Mouse (Mus musculus) ES-E14 (cell line): ENCODE data around the gene Zfp36l2. TPM values are rescaled to one million over a fixed set of nuclear protein-coding genes. Genes with fewer than 3 reads are reported as not detected.

Source experiments
- DNase-seq: peaks from one replicate; pipeline ENCODE4 v3.0.0-alpha.2; 2013; ENCODE audit warnings: low read depth, low spot score
- H3K27ac ChIP-seq: 2 replicates; pipeline ENCODE4 v1.5.1; 2012; ENCODE audit warnings: low read depth, mild to moderate bottlenecking, low read length, moderate library complexity, mixed read lengths; ENCODE audit not compliant: poor library complexity, insufficient read depth, severe bottlenecking
- H3K36me3 ChIP-seq: 2 replicates; pipeline ENCODE4 v1.6.1; 2012; ENCODE audit warnings: mild to moderate bottlenecking, low read length, moderate library complexity, mixed read lengths; ENCODE audit not compliant: control insufficient read depth, poor library complexity, insufficient read depth, severe bottlenecking
- H3K4me1 ChIP-seq, 2 experiments: fragments of 150-350 bp in 1 of 2; sonication (generic) in 1 of 2; 2 replicates each; pipeline ENCODE4 v1.6.1; 2012; ENCODE audit warnings: low read length in 2 of 2, mild to moderate bottlenecking in 1 of 2, mixed read lengths in 1 of 2; ENCODE audit not compliant: control insufficient read depth in 2 of 2, insufficient read depth in 2 of 2, poor library complexity in 1 of 2
- H3K4me3 ChIP-seq, 2 experiments: fragments of 150-350 bp in 1 of 2; sonication (generic) in 1 of 2; 2 replicates each; pipeline ENCODE4 v1.5.1; 2012; ENCODE audit warnings: low read length in 2 of 2, low read depth in 1 of 2, mild to moderate bottlenecking in 1 of 2, mixed read lengths in 1 of 2; ENCODE audit not compliant: insufficient read depth in 1 of 2, poor library complexity in 1 of 2, severe bottlenecking in 1 of 2
- H3K9ac ChIP-seq: 2 replicates; pipeline ENCODE4 v1.6.1; 2012; ENCODE audit warnings: low read depth, mild to moderate bottlenecking, low read length, mixed read lengths; ENCODE audit not compliant: poor library complexity, insufficient read depth, severe bottlenecking
- H3K9me3 ChIP-seq: fragments of 150-350 bp; sonication (generic); 2 replicates; pipeline ENCODE4 v1.6.1; 2012; ENCODE audit warnings: low read depth, mild to moderate bottlenecking, low read length; ENCODE audit not compliant: control insufficient read depth, insufficient read depth
- CHD2 ChIP-seq: IDR thresholded peaks from 2 replicates; pipeline ENCODE4 v1.6.1; 2014; ENCODE audit warnings: mild to moderate bottlenecking, low read depth, low read length, inconsistent platforms
- HCFC1 ChIP-seq: IDR thresholded peaks from 2 replicates; pipeline ENCODE4 v1.6.1; 2012; ENCODE audit warnings: low read length, inconsistent platforms, borderline replicate concordance; ENCODE audit not compliant: insufficient read depth
- MAFK ChIP-seq: IDR thresholded peaks from 2 replicates; pipeline ENCODE4 v1.6.1; 2014; ENCODE audit warnings: mild to moderate bottlenecking, low read depth, low read length, inconsistent platforms; ENCODE audit not compliant: insufficient read depth
- ZC3H11A ChIP-seq: IDR thresholded peaks from 2 replicates; pipeline ENCODE4 v1.6.1; 2012; ENCODE audit warnings: low read depth, mild to moderate bottlenecking, inconsistent platforms, low read length, borderline replicate concordance
- ZNF384 ChIP-seq: IDR thresholded peaks from 2 replicates; pipeline ENCODE4 v1.6.1; 2012; ENCODE audit warnings: low read depth, low read length, inconsistent platforms
- in situ Hi-C, 2 experiments: fragments of 600-800 bp; cut with MboI; formaldehyde crosslinking; loops; one replicate each; pipeline ENCODE4 v1.15.1; 2025; ENCODE audit warnings: low sequenced_read_pairs in 2 of 2, inconsistent platforms in 1 of 2; ENCODE audit not compliant: unreplicated experiment in 2 of 2
- total RNA-seq: library from RNA; depleted of rRNA; stranded (reverse); fragments of 300-350 nt; gene quantifications from 2 replicates; pipeline ENCODE4 v1.2.3, GENCODE M21; 2012

Zfp36l2 gene
- total RNA-seq, 1 experiment: 12.6 TPM

GRCm38 (mm10) chr17:84143219-84143844 lies 44.4 kb downstream of the Zfp36l2 start:
- H3K4me1 ChIP-seq: peaks cover 4 to 16% of the 10 kb centered on the region in 2 experiments; a peak in 2 of 4 replicates
- no peak overlapping the region for H3K9ac ChIP-seq
- no peaks in the 10 kb centered on the region for H3K9me3 ChIP-seq
- TF ChIP-seq ZC3H11A (no peak), CHD2 (no peak), HCFC1 (no peak), MAFK (no peak), ZNF384 (no peak)
- H3K4me3 ChIP-seq: no peak overlapping the region
- DNase-seq: no peak
- no peak overlapping the region for H3K27ac ChIP-seq
- H3K36me3 ChIP-seq: no peaks in the 10 kb centered on the region
- in situ Hi-C loops: no loop called here

- Histone ChIP-seq H3K27ac (no peak overlapping the region), H3K36me3 (no peaks in the 10 kb centered on the region), H3K4me1 (peaks cover 4 to 10% of the 10 kb centered on the region in 2 experiments; a peak in 2 of 4 replicates), H3K9me3 (no peaks in the 10 kb centered on the region), H3K9ac (no peak overlapping the region), H3K4me3 (no peak overlapping the region)
- in situ Hi-C loops: no loop called here
- TF ChIP-seq CHD2 (no peak), MAFK (no peak), ZC3H11A (no peak), ZNF384 (no peak), HCFC1 (no peak)
- DNase-seq: no peak
Measured at GRCm38 (mm10) chr17:84141691-84142090, 46.1 kb downstream of the Zfp36l2 start.

- H3K9ac ChIP-seq: no peak overlapping the region
- in situ Hi-C loops: no loop called here
- H3K9me3 ChIP-seq: no peaks in the 10 kb centered on the region
- H3K4me3 ChIP-seq: no peak overlapping the region
- no peak overlapping the region for H3K27ac ChIP-seq
- no peak for DNase-seq
- no peak for TF ChIP-seq MAFK
- TF ChIP-seq ZC3H11A: no peak
- no peak for TF ChIP-seq HCFC1
- TF ChIP-seq CHD2: no peak
- TF ChIP-seq ZNF384: no peak
- no peaks in the 10 kb centered on the region for H3K36me3 ChIP-seq
- H3K4me1 ChIP-seq: peaks cover 4 to 9% of the 10 kb centered on the region in 2 experiments; a peak in 2 of 4 replicates
Measured at GRCm38 (mm10) chr17:84140822-84141507, 46.8 kb downstream of the Zfp36l2 start.

- in situ Hi-C loops: no loop called here
- H3K36me3 ChIP-seq: no peaks in the 10 kb centered on the region
- H3K9me3 ChIP-seq: no peaks in the 10 kb centered on the region
- peaks cover 4 to 6% of the 10 kb centered on the region in 2 experiments; a peak in 2 of 4 replicates for H3K4me1 ChIP-seq
- no peak overlapping the region for H3K27ac ChIP-seq
- DNase-seq: no peak
- TF ChIP-seq MAFK (no peak), ZC3H11A (no peak)
- no peak overlapping the region for H3K4me3 ChIP-seq
- H3K9ac ChIP-seq: no peak overlapping the region
Measured at GRCm38 (mm10) chr17:84137393-84138171, 50.2 kb downstream of the Zfp36l2 start.
